Mouse (Mus musculus): ENCODE results near the gene Fyco1.

The Fyco1 gene

GRCm38 (mm10) chr9:123851713-123852448 lies at the start of gene Fyco1:
Gene Fyco1 (minus strand): TSS chr9:123851899.
- peak; percentile 98 for DNase-seq

- no peak for DNase-seq
These were observed 20.4 kb upstream of the Fyco1 start for GRCm38 (mm10) chr9:123872049-123872448.

GRCm38 (mm10) chr9:123869167-123869784 lies 17.6 kb upstream of the Fyco1 start:
- no peak for DNase-seq

- no peak for DNase-seq
These were observed 11.9 kb upstream of the Fyco1 start for GRCm38 (mm10) chr9:123863641-123864040.

- no peak for DNase-seq
These were observed 11.4 kb upstream of the Fyco1 start for GRCm38 (mm10) chr9:123862895-123863616.

- no peak for DNase-seq
These were observed 10.2 kb upstream of the Fyco1 start, which contains the start of gene Xcr1 for GRCm38 (mm10) chr9:123861929-123862328. Gene Xcr1 (minus strand): TSS chr9:123862029.

GRCm38 (mm10) chr9:123856836-123857235 lies 5.1 kb upstream of the Fyco1 start:
- DNase-seq = no peak

GRCm38 (mm10) chr9:123852449-123853390 lies 1.0 kb upstream of the Fyco1 start:
- DNase-seq = peak; percentile 38

- DNase-seq = no peak
These were observed 512 bp downstream of the Fyco1 start for GRCm38 (mm10) chr9:123851062-123851712.

GRCm38 (mm10) chr9:123850705-123851061 lies 1.0 kb downstream of the Fyco1 start:
- DNase-seq = peak; percentile 36

GRCm38 (mm10) chr9:123849976-123850695 lies 1.6 kb downstream of the Fyco1 start:
- peak; percentile 33 for DNase-seq

- no peak for DNase-seq
These were observed 5.2 kb downstream of the Fyco1 start for GRCm38 (mm10) chr9:123846490-123846889.

- DNase-seq = no peak
These were observed 6.6 kb downstream of the Fyco1 start for GRCm38 (mm10) chr9:123845120-123845519.

GRCm38 (mm10) chr9:123844468-123844867 lies 7.2 kb downstream of the Fyco1 start:
- no peak for DNase-seq

- no peak for DNase-seq
These were observed 11.5 kb downstream of the Fyco1 start for GRCm38 (mm10) chr9:123840243-123840642.

- DNase-seq = no peak
These were observed 15.8 kb downstream of the Fyco1 start for GRCm38 (mm10) chr9:123835851-123836250.

- peak; percentile 93 for DNase-seq
These were observed 22.8 kb downstream of the Fyco1 start for GRCm38 (mm10) chr9:123828916-123829315.

- no peak for DNase-seq
These were observed 25.1 kb downstream of the Fyco1 start for GRCm38 (mm10) chr9:123826631-123827030.

- no peak for DNase-seq
These were observed 33.1 kb downstream of the Fyco1 start for GRCm38 (mm10) chr9:123818601-123819000.

GRCm38 (mm10) chr9:123815996-123816395 lies 35.7 kb downstream of the Fyco1 start:
- peak; percentile 25 for DNase-seq

- no peak for DNase-seq
These were observed 36.3 kb downstream of the Fyco1 start for GRCm38 (mm10) chr9:123815444-123815843.

Data from cerebellum, adult 11-12 months (tissue).